Mouse (Mus musculus) myocyte (in vitro differentiated cells): Measurements from ENCODE around the gene Stx4a. TPM values are rescaled to one million over a fixed set of nuclear protein-coding genes. Genes with fewer than 3 reads are reported as not detected.
"Not testable (repeated sequence)": the region's sequence is repeated elsewhere in the genome, so short reads cannot be mapped to it uniquely, and the experiment has no call there.

Experiments
- H3K27me3 ChIP-seq: one replicate; pipeline ENCODE4 v1.6.1; 2011; ENCODE audit not compliant: control insufficient read depth, insufficient read depth, insufficient read length
- H3K36me3 ChIP-seq: one replicate; pipeline ENCODE4 v1.6.1; 2011; ENCODE audit not compliant: control insufficient read depth, insufficient read depth
- H3K4me2 ChIP-seq: one replicate; pipeline ENCODE4 v1.6.1; 2011; ENCODE audit warnings: low read depth, control low read depth
- H3K4me3 ChIP-seq: one replicate; pipeline ENCODE4 v1.5.1; 2011; ENCODE audit warnings: mild to moderate bottlenecking, control low read depth, moderate library complexity
- H3K79me2 ChIP-seq: one replicate; pipeline ENCODE4 v1.6.1; 2011; ENCODE audit not compliant: control insufficient read depth, insufficient read depth
- H3ac ChIP-seq: one replicate; pipeline ENCODE4 v1.6.1; 2011; ENCODE audit not compliant: control insufficient read depth, insufficient read length
- CEBPB ChIP-seq: IDR thresholded peaks from 2 replicates; pipeline ENCODE4 v1.6.1; 2011; ENCODE audit warnings: mild to moderate bottlenecking, moderate library complexity; ENCODE audit not compliant: poor library complexity, insufficient read depth, severe bottlenecking
- E2F4 ChIP-seq: IDR thresholded peaks from one replicate; pipeline ENCODE4 v1.6.1; 2011; ENCODE audit warnings: mild to moderate bottlenecking, control low read depth, moderate library complexity; ENCODE audit not compliant: insufficient read depth
- MAX ChIP-seq: IDR thresholded peaks from one replicate; pipeline ENCODE4 v1.6.1; 2011; ENCODE audit warnings: low read depth, mild to moderate bottlenecking, control low read depth
- MYOD1 ChIP-seq, 3 experiments: IDR thresholded peaks; one replicate each; pipeline ENCODE4 v1.6.1; 2011; ENCODE audit warnings: control low read depth in 2 of 3, low read depth in 2 of 3, mild to moderate bottlenecking in 2 of 3, moderate library complexity in 1 of 3; ENCODE audit not compliant: insufficient read length in 2 of 3, control insufficient read depth in 1 of 3
- MYOG ChIP-seq, 3 experiments: IDR thresholded peaks; one replicate each; pipeline ENCODE4 v1.6.1; 2011; ENCODE audit warnings: control low read depth in 2 of 3, low read depth in 2 of 3, mild to moderate bottlenecking in 2 of 3; ENCODE audit not compliant: insufficient read length in 2 of 3, control insufficient read depth in 1 of 3, insufficient read depth in 1 of 3
- POLR2A ChIP-seq: IDR thresholded peaks from one replicate; pipeline ENCODE4 v1.6.1; 2011; ENCODE audit warnings: low read depth, mild to moderate bottlenecking, control low read depth, moderate library complexity; ENCODE audit not compliant: insufficient read length
- POLR2AphosphoS2 ChIP-seq: IDR thresholded peaks from one replicate; pipeline ENCODE4 v1.6.1; 2011; ENCODE audit warnings: low read depth, control low read depth; ENCODE audit not compliant: insufficient read length
- REST ChIP-seq: IDR thresholded peaks from one replicate; pipeline ENCODE4 v1.6.1; 2011; ENCODE audit warnings: mild to moderate bottlenecking, control low read depth, moderate library complexity; ENCODE audit not compliant: insufficient read depth, insufficient read length
- SRF ChIP-seq: IDR thresholded peaks from one replicate; pipeline ENCODE4 v1.6.1; 2011; ENCODE audit warnings: low read depth; ENCODE audit not compliant: control insufficient read depth, insufficient read length
- TCF12 ChIP-seq: IDR thresholded peaks from one replicate; pipeline ENCODE4 v1.6.1; 2011; ENCODE audit warnings: mild to moderate bottlenecking, control low read depth; ENCODE audit not compliant: poor library complexity, insufficient read depth, severe bottlenecking
- TCF3 ChIP-seq: IDR thresholded peaks from one replicate; pipeline ENCODE4 v1.6.1; 2011; ENCODE audit warnings: low read depth, control low read depth; ENCODE audit not compliant: insufficient read length
- USF1 ChIP-seq: IDR thresholded peaks from one replicate; pipeline ENCODE4 v1.6.1; 2011; ENCODE audit warnings: low read depth, mild to moderate bottlenecking, control low read depth, moderate library complexity
- polyA plus RNA-seq: library from polyadenylated mRNA; unstranded; fragments of >200 nt; fragmentation: generic; extraction: Trizol; gene quantifications from one replicate; pipeline ENCODE4 v1.2.1, GENCODE M21; 2012; ENCODE audit warnings: missing spikeins

Stx4a gene
- 73.0 TPM for polyA plus RNA-seq

DNA sequence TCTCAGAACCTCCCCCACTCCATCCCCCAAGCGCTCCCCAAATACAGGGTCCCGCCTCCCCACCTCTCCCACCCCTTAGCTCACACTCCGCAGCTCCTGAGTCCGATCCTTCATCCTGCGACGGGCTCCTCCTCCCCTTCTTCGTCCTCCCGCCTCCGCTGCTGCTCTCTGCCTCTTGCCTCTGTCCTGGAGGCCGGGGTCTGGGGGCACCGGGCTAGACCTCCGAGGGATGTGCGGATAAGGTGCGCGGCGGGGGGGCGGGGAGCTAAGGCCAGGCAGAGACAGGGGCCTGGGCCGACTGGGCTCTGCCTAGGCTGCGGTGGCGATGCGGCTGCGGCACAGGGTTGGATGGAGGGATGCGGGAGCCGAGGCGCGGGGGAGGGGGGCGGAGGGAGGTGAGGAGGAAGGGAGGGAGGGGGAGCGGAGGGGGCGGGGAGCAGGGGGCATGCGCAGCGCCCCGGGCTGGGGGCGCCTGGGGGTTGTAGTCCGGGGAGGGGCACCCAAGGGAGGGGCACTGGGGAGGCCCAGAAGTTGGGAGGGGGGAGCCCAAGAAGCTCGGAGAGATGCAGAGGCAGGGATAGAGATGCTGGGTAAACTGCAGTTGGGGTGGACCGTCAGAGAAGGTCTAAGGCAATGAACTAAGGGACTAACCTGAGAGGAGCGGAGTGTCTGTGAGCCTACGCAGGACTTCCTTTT is at the start of gene Stx4a, which contains the start of gene Stx1b:
Stx4a (plus strand) TSS at position 119 of the 696 bp plus-strand sequence.
Stx1b (minus strand) TSS at position 374 of the 696 bp plus-strand sequence.
- no peaks in the 10 kb centered on the region for H3K79me2 ChIP-seq
- no peak within 1 kb of the TSS for H3K4me3 ChIP-seq
- H3ac ChIP-seq: no peak within 1 kb of the TSS
- H3K4me2 ChIP-seq: no peak within 1 kb of the TSS
- no peak for TF ChIP-seq TCF12
- TF ChIP-seq SRF: no peak
- TF ChIP-seq REST: no peak
- TF ChIP-seq POLR2AphosphoS2: no peak
- no peak for TF ChIP-seq MYOD1 (IDR thresholded peaks at IDR 0.05; ENCODE audit: control insufficient read depth in 1 of 3, insufficient read length in 2 of 3, low read depth in 2 of 3)
- no peak for TF ChIP-seq TCF3
- no peak for TF ChIP-seq MYOG (IDR thresholded peaks at IDR 0.05; ENCODE audit: control insufficient read depth in 1 of 3, insufficient read depth in 1 of 3, insufficient read length in 2 of 3, low read depth in 2 of 3)
- TF ChIP-seq USF1: no peak
- TF ChIP-seq E2F4: no peak
- no peak for TF ChIP-seq CEBPB
- TF ChIP-seq MAX: no peak
- no peak for TF ChIP-seq POLR2A
- H3K36me3 ChIP-seq: no peaks in the 10 kb centered on the region
- peaks cover 41% of the 10 kb centered on the region for H3K27me3 ChIP-seq

DNA sequence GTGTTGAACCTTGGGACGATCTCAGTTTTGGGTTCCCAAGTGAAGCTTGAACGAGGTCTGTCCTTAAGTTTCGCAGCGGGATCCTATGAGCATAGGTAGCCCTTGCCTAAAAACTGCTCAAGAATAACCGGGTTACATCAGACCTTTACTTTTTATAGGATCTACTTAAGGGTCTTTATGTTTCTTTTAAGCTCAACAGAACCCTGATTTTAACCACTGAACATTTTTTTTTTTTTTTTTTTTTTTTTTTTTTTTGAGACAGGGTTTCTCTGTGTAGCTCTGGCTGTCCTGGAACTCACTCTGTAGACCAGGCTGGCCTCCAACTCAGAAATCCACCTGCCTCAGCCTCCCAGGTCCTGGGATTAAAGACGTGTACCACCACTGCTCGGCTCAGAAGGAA is 48.3 kb upstream of the Stx4a start:
- not testable (repeated sequence) for H3K27me3 ChIP-seq
- Histone ChIP-seq H3K79me2 (peaks cover 21% of the 10 kb centered on the region), H3K36me3 (peaks cover 11% of the 10 kb centered on the region), H3K4me2 (peak overlapping the region; percentile 79), H3K4me3 (peak overlapping the region; percentile 91), H3ac (peak overlapping the region; percentile 94)

DNA sequence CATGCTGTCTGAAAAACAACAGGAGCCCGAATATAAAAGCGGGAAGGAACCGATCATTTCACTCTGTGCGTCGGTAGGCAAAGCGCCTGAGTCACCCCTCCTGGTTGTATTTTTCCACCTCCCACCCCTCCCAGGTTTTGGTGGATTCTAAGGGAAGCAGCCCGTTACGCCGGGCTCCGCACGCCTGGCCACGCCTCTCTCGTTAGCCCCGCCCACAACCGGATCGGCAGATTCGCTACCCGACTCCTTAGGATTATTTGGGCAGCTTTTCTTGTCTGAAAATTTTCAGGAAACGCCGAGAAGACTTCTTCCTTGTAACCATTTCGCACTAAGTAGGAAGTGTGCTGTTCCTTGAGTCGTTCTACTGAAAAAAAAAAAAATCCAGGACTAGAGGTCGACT is 47.7 kb upstream of the Stx4a start, which contains the start of gene Setd1a:
Setd1a (plus strand) TSS at position 245 of the 400 bp plus-strand sequence.
- Histone ChIP-seq H3ac (peak within 1 kb of the TSS; percentile 94), H3K4me2 (peak within 1 kb of the TSS; percentile 79), H3K36me3 (peaks cover 17% of the 10 kb centered on the region), H3K27me3 (no peaks in the 10 kb centered on the region), H3K79me2 (peaks cover 21% of the 10 kb centered on the region), H3K4me3 (peak within 1 kb of the TSS; percentile 91)
- TF ChIP-seq TCF3 (no peak), POLR2A (peak; percentile 52), MYOG (IDR thresholded peaks at IDR 0.05; ENCODE audit: control insufficient read depth in 1 of 3, insufficient read depth in 1 of 3, insufficient read length in 2 of 3, low read depth in 2 of 3) (no peak), POLR2AphosphoS2 (peak; percentile 49)

DNA sequence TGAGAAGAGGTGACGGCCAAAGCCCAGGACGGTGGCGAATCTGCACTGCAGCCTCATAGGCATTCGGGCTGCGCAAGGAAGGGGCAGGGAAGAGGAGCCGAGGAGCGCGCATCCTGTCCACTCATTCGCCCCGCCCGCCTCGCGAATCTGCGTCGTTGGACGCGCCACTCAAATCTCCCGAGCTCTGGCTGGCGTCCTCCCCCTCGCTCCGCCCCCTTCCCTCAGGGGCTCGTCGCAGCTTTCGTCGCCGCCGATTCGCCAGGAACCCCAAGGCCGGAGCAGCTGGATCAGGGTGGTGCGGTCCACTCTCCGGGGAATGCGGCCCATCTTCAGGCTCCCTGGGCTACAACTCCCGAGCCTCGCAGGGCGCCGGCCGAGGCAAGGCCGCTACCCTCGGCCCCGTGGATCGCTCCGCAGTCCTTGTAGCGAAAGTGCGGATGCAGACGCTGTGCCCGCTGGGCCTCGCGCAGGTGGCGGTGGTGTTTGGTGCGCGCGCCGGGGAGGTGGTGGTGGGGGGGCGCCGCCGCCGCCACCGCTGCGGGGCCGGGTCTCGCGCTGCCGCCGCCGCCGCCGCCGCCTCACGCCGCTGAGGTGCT is 47.1 kb upstream of the Stx4a start:
- H3K27me3 ChIP-seq: no peaks in the 10 kb centered on the region
- TF ChIP-seq POLR2A (peak; percentile 44), MYOD1 (IDR thresholded peaks at IDR 0.05; ENCODE audit: control insufficient read depth in 1 of 3, insufficient read length in 2 of 3, low read depth in 2 of 3) (peak in 2 of 3 experiments; percentile 76 to 78), POLR2AphosphoS2 (peak; percentile 90), E2F4 (peak; percentile 33), MYOG (IDR thresholded peaks at IDR 0.05; ENCODE audit: control insufficient read depth in 1 of 3, insufficient read depth in 1 of 3, insufficient read length in 2 of 3, low read depth in 2 of 3) (peak in 2 of 3 experiments; percentile 81 to 89), MAX (no peak)

DNA sequence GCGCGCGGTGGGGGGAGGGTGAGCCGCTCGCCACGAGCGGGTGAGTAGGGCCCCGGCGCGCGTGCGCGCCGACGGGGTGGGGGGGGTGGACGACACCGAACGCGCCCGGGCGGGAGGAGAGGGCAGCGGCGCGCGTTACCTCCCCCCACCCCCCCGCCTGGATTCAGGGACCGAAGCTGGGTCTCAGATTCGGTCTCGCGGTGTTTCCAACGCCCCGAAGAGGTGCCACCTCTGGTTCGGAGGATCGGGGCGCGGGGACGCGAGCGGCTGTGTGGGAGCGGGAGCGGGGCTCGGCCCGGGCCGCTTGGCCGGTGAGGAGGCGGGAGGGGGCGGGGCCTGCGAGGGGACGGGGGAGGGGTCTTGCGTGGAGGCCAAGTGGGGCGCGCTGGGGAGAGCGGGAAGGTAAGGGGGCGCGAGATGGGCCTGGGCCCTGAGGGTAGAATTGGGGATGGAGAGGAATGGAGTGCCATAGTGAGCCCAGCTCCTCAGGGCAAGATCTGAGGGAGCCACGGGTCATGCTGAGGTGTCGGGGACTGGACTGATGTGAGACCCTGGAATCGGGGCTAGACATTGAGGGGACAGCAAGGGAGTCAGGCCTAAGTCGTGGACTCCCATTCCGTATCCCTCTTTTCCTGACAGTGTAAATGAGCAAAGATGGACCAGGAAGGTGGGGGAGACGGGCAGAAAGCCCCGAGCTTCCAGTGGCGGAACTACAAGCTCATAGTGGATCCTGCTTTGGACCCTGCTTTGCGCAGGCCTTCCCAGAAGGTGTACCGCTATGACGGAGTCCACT is 46.4 kb upstream of the Stx4a start:
- peaks cover 28% of the 10 kb centered on the region for H3K36me3 ChIP-seq
- H3K79me2 ChIP-seq: peaks cover 26% of the 10 kb centered on the region
- H3ac ChIP-seq: peak overlapping the region; percentile 94
- peak overlapping the region; percentile 95 for H3K4me2 ChIP-seq
- H3K27me3 ChIP-seq: no peaks in the 10 kb centered on the region
- peak; percentile 26 for TF ChIP-seq POLR2A
- TF ChIP-seq TCF12: no peak
- H3K4me3 ChIP-seq: peak overlapping the region; percentile 91

More for the DNA sequence above, 47.1 kb upstream of the Stx4a start:
- peak overlapping the region; percentile 94 for H3ac ChIP-seq
- peaks cover 22% of the 10 kb centered on the region for H3K36me3 ChIP-seq
- H3K4me3 ChIP-seq: peak overlapping the region; percentile 91
- H3K4me2 ChIP-seq: peak overlapping the region; percentile 79
- peaks cover 21% of the 10 kb centered on the region for H3K79me2 ChIP-seq
